Mouse (Mus musculus): Measurements from ENCODE around the gene 2900011O08Rik.
A peak's percentile ranks its signal among the peaks of the same experiment; 100 is the strongest.
"Not testable (repeated sequence)": the region's sequence is repeated elsewhere in the genome, so short reads cannot be mapped to it uniquely, and the experiment has no call there.

The 2900011O08Rik gene

GRCm38 (mm10) chr16:14066571-14066970 lies 80.2 kb downstream of the 2900011O08Rik start:
- DNase-seq (ENCODE audit: low read depth) = not testable (repeated sequence)

- not testable (repeated sequence) for DNase-seq (ENCODE audit: low read depth)
Measured at GRCm38 (mm10) chr16:14068701-14069100, 82.3 kb downstream of the 2900011O08Rik start.

GRCm38 (mm10) chr16:14070471-14071169 lies 84.2 kb downstream of the 2900011O08Rik start:
- DNase-seq (ENCODE audit: low read depth) = peak; percentile 20

GRCm38 (mm10) chr16:14082925-14083324 lies 96.5 kb downstream of the 2900011O08Rik start:
- no peak for DNase-seq (ENCODE audit: low read depth)

GRCm38 (mm10) chr16:14088249-14088648 lies 101.8 kb downstream of the 2900011O08Rik start:
- no peak for DNase-seq (ENCODE audit: low read depth)

- no peak for DNase-seq (ENCODE audit: low read depth)
Measured at GRCm38 (mm10) chr16:14089296-14089695, 102.9 kb downstream of the 2900011O08Rik start.

GRCm38 (mm10) chr16:14091771-14092170 lies 105.4 kb downstream of the 2900011O08Rik start:
- no peak for DNase-seq (ENCODE audit: low read depth)

- no peak for DNase-seq (ENCODE audit: low read depth)
Measured at GRCm38 (mm10) chr16:14105891-14106290, 119.5 kb downstream of the 2900011O08Rik start.

- no peak for DNase-seq (ENCODE audit: low read depth)
Measured at GRCm38 (mm10) chr16:14109651-14110230, 123.3 kb downstream of the 2900011O08Rik start.

GRCm38 (mm10) chr16:14110922-14111321 lies 124.5 kb downstream of the 2900011O08Rik start:
- DNase-seq (ENCODE audit: low read depth) = peak; percentile 39

GRCm38 (mm10) chr16:14112133-14112532 lies 125.7 kb downstream of the 2900011O08Rik start:
- DNase-seq (ENCODE audit: low read depth) = peak; percentile 14

GRCm38 (mm10) chr16:14112742-14113141 lies 126.3 kb downstream of the 2900011O08Rik start:
- DNase-seq (ENCODE audit: low read depth) = no peak

GRCm38 (mm10) chr16:14117299-14117698 lies 130.9 kb downstream of the 2900011O08Rik start:
- DNase-seq (ENCODE audit: low read depth) = no peak

GRCm38 (mm10) chr16:14120941-14121340 lies 134.5 kb downstream of the 2900011O08Rik start:
- DNase-seq (ENCODE audit: low read depth) = no peak

GRCm38 (mm10) chr16:14121563-14121962 lies 135.2 kb downstream of the 2900011O08Rik start:
- DNase-seq (ENCODE audit: low read depth) = no peak

GRCm38 (mm10) chr16:14122586-14122985 lies 136.2 kb downstream of the 2900011O08Rik start:
- no peak for DNase-seq (ENCODE audit: low read depth)

GRCm38 (mm10) chr16:14123901-14124300 lies 137.5 kb downstream of the 2900011O08Rik start:
- DNase-seq (ENCODE audit: low read depth) = no peak

GRCm38 (mm10) chr16:14124709-14125108 lies 138.3 kb downstream of the 2900011O08Rik start:
- no peak for DNase-seq (ENCODE audit: low read depth)

GRCm38 (mm10) chr16:14125253-14125652 lies 138.8 kb downstream of the 2900011O08Rik start:
- no peak for DNase-seq (ENCODE audit: low read depth)

- DNase-seq (ENCODE audit: low read depth) = no peak
Measured at GRCm38 (mm10) chr16:14128977-14129376, 142.6 kb downstream of the 2900011O08Rik start.

- DNase-seq (ENCODE audit: low read depth) = no peak
Measured at GRCm38 (mm10) chr16:14130796-14131195, 144.4 kb downstream of the 2900011O08Rik start.

- DNase-seq (ENCODE audit: low read depth) = no peak
Measured at GRCm38 (mm10) chr16:14131376-14131775, 145.0 kb downstream of the 2900011O08Rik start.

GRCm38 (mm10) chr16:14131838-14132237 lies 145.4 kb downstream of the 2900011O08Rik start:
- no peak for DNase-seq (ENCODE audit: low read depth)

GRCm38 (mm10) chr16:14135014-14135413 lies 148.6 kb downstream of the 2900011O08Rik start:
- no peak for DNase-seq (ENCODE audit: low read depth)

All from fibroblast of lung, adult 2 months (primary cell).